In the genomic region with DNA sequence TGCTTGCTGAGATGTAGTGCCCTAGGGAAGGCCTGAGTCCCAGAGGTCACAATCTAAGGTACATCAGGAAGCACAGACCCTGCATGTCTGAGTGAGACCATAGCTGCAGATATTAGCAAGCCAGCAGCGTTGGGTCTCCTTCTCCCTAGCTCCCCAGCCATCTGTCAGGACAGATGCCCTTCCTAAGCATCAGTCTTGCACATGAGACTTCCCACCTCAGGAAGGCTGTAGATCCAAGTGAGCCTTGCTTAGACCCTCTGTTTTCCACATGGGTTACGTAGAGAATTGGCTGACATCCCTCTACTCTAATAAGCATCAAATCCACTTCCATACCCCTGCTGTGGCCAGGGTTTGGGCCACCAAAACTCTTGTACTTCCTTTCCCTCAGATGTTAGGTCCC, we compare ENCODE assay signal across 24 mouse cellular contexts.
"Had no signal": no experiment of that assay in that cellular context is flagged by ENCODE, and none has a peak within 500 bp of the region (broad histone marks: within the 10 kb centered on the region; RNA-seq: fewer than 3 reads in every experiment).

No protein-coding gene starts in this region.

- ATAC-seq: intestine, embryonic 16.5 days; liver, embryonic 12.5 days had no signal

- H3K27me3 ChIP-seq: heart, embryonic 13.5 days; heart, embryonic 15.5 days; hindbrain, embryonic 15.5 days; kidney, embryonic 15.5 days; limb, embryonic 13.5 days; limb, embryonic 15.5 days had no signal

- DNase-seq: gastrocnemius, postnatal 14 days; gastrocnemius, postnatal 36 days; heart, adult 11 months; heart, adult 2 months; heart, postnatal 14 days; heart, postnatal 36 days; kidney, adult 11 months; kidney, adult 2 months; kidney, adult 9 months; kidney, postnatal 14 days; kidney, postnatal 36 days; layer of hippocampus, adult 9-11 months; layer of hippocampus, postnatal 36 days had no signal

- H3K36me3 ChIP-seq: heart, embryonic 13.5 days; heart, embryonic 15.5 days; hindbrain, embryonic 15.5 days; kidney, embryonic 15.5 days; limb, embryonic 13.5 days; limb, embryonic 15.5 days; liver, embryonic 12.5 days had no signal

- H3K4me1 ChIP-seq: kidney, embryonic 15.5 days; limb, embryonic 13.5 days; limb, embryonic 15.5 days; liver, embryonic 12.5 days had no signal

- H3K9ac ChIP-seq: heart, embryonic 13.5 days; heart, embryonic 15.5 days; hindbrain, embryonic 15.5 days; kidney, embryonic 15.5 days; limb, embryonic 13.5 days; limb, embryonic 15.5 days; liver, embryonic 12.5 days; liver, embryonic 14.5 days had no signal

- H3K4me3 ChIP-seq: heart, adult 2 months; heart, embryonic 13.5 days; heart, embryonic 15.5 days; hindbrain, embryonic 15.5 days; kidney, embryonic 15.5 days; limb, embryonic 13.5 days; limb, embryonic 15.5 days; liver, embryonic 12.5 days had no signal

- H3K4me2 ChIP-seq: heart, embryonic 11.5 days; heart, embryonic 13.5 days; heart, embryonic 15.5 days; hindbrain, embryonic 15.5 days; kidney, embryonic 15.5 days; limb, embryonic 13.5 days; limb, embryonic 15.5 days; liver, embryonic 12.5 days had no signal

- H3K27ac ChIP-seq: heart, adult 2 months; heart, embryonic 13.5 days; heart, embryonic 15.5 days; hindbrain, embryonic 15.5 days; kidney, embryonic 15.5 days; kidney, postnatal 0 days; limb, embryonic 13.5 days; limb, embryonic 15.5 days; liver, embryonic 12.5 days; liver, embryonic 14.5 days had no signal

- H3K9me3 ChIP-seq: heart, embryonic 13.5 days; heart, embryonic 15.5 days; hindbrain, embryonic 15.5 days; kidney, embryonic 15.5 days; limb, embryonic 13.5 days; limb, embryonic 15.5 days; liver, embryonic 12.5 days had no signal
